Mouse (Mus musculus) left cerebral cortex, postnatal 36 days (tissue): ENCODE results near the gene Nab2. TPM values are rescaled to one million over a fixed set of nuclear protein-coding genes. Genes with fewer than 3 reads are reported as not detected.

Experiments
- DNase-seq, 2 experiments: peaks; one replicate each; pipeline ENCODE4 v3.0.0; 2021 to 2022; ENCODE audit warnings: low spot score in 2 of 2, mixed read lengths in 1 of 2
- intact Hi-C: fragments of 180-260 bp; cut with DNase I; formaldehyde crosslinking; loops from one replicate; pipeline ENCODE4 v1.15.1; 2025
- total RNA-seq, 2 experiments: library from RNA; stranded (reverse); gene quantifications; 2 replicates each; pipeline ENCODE4 v1.2.3; 2021

The Nab2 gene
- total RNA-seq, 2 experiments from 2014 or later = 39.7 to 40.5 TPM

DNA sequence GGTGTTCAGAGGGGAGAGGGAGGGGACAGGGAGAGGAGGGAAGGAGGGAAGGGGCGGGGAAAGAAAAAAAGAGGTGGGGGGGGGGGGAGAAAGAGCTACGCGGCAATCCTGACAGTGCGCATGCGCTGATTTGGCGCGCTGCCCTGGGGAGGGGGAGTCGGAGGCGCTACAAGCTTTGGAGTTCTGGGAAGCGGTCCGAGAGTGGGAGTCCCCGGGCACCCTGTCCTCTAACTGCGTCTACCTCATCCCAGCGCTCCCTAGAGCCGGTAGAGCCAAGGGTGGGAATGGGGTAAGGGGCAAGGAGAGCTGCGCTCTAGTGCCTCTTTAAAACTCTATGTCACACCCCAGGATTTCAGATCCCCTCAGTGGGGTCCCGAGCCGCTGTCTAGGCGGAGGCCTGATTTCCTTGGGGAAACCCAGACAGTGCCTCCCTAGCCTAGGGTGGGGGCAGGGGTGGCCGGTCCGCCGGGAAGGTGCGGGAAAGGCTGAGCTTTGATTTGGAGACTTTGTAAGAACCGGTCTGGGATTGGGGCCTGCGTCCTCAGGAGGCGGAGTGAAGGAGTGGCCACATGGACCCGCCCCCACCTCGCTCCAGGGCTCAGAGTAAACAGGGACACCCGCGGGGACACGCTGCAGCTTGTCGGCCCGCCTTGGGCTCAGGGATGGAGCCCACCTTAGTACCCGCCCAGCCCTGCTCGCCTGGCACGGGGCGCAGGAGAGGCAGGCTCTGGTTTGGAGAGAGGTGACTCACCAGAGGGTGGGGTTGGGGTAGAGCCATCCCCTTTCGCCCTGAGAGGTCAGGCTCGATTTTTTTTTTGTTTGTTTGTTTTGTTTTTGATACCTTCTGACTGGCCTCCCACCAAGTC, 46.9 kb downstream of the Nab2 start:
- peak; percentile 89 for DNase-seq
- intact Hi-C loops = loop anchor here (5.0 kb wide), 1 partner anchor 46 kb away; the partner anchor contains the start of genes Nab2 and Nemp1

DNA sequence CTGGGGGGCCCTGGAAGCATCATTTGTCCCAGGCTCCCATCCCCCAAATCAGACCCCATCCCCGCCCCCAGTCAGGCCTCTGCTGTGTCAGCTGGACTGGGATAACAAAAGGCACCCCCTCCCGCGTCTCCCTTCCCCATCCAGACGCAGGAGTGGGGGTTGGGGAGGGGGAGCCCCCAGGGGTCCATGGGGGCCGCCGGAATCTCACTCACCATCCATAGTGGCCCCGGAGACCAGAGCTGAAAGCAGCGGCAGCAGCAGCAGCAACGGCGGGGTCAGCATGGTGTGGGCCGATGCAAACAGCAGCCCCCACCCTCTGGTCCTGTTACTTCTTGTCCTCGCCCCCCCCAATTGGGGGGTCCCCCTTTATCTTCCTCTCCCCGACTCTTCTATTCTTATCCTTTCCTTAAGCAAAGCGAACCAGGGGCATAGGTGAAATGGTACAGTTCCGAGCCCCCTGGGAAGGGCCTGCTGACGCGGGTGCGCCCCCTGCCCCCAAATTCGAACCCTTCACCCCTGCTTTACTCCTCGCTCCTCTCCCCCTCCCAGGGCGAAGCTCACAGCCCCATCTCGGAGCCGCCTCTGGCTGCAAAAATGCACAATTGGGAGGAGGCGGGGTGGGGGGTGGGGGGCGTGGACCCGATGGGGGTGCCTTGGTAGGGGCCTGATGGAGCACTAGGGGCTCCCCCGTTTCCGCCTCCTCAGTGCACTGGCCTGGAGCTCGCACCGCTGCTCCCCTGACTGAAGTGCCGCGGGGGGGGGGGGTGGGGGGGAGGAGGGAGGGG, 47.8 kb downstream of the Nab2 start, which contains the start of gene Lrp1:
TSS of gene Lrp1 (minus strand) at position 743 of the 785 bp plus-strand sequence.
- DNase-seq = peak in 1 of 2 experiments; percentile 47
- intact Hi-C loops = loop anchor here (5.0 kb wide), 1 partner anchor 47 kb away; the partner anchor contains the start of genes Nab2 and Nemp1

DNA sequence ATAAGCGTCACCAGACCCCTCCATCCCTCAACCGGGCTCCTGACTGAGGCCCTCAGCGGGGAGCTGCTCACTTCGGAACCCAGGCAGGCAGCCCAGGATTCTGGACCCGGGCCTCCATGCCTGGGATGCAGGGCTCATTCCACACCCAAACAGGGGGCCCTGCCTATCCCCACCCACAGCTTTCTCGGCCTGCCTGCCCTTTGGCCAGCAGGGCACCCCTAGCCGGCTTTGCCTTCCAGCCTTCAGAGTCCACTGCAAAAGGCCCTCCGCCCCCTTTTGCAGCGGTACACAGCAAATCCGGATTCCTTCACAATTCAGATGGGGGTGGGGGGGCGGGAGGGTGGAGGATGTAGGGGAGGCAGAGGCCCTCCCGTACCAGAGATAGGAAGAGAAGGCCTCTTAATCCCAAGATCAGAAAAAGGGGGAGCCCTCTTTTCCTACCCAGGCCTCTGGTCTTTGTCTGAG, 48.4 kb downstream of the Nab2 start:
- intact Hi-C loops = loop anchor here (5.0 kb wide), 1 partner anchor 47 kb away; the partner anchor contains the start of genes Nab2 and Nemp1
- DNase-seq = peak in 1 of 2 experiments; percentile 48

DNA sequence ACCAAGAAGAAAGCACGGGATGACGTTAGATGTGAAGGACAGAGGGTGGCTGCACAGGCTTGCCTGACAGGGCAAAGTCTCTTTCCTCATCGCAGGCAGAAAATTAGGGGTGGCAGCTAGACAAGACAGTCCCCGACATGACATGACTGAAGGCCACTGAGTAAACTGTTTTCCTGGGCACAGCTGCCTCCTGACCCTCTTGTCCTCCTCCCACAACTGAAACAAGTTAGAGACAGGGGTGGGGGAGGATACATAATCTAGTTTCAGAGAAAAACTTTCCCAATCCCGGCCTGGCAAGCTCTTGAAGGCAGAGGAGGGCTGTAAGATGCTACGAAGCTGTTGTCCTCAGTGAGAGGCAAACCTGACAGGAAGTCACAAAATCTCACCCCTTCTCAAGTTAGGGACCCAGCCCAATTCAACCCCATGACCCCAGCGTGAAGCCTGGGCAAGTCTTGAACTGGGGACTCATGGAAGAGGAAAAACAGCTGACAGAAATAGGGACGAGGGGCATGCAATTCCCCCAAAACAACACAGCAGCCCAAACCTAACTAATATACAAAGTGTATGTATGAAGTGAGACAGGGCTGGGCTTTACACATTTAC, 49.1 kb downstream of the Nab2 start:
- DNase-seq = peak in 1 of 2 experiments; percentile 8
- intact Hi-C loops = no loop called here

DNA sequence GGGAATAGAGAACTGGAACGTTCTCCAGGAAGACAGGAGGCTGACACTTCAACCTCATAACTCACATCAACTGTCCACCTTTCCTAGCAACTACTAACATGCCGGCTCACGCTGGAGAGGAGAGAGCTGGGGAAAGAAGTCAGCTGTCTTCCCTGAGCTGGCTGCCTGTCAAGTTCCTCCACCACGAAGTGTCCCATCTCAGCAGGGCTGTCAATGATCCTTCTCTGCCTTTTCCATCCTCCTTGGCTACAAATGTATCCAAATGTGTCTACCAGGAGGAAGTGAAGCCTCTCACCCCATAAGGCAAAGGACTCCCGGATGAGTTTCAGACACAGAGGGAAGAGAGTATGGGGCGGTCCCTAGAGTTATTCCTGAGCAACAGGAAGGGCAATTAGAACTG, 50.2 kb downstream of the Nab2 start:
- DNase-seq = no peak
- intact Hi-C loops = no loop called here

DNA sequence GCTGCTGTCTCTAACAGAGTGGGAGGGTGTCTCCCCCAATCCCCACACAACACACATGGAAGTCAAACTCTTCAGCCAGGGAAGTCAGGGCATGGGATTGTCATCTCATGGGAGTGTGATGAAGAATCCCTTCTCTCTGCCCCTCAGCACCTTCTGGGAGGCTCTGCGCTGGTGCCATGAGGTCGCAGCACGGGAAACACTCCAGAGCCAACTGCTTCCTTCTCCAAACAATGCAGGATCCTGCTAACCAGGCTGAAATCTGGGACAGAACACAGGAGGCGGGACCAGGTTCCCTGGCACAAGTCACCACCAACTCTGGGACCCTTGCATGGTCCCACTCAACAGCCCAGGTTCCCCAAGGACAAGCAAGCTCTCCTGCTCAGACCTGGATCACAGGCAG, 51.1 kb downstream of the Nab2 start:
- no peak for DNase-seq
- intact Hi-C loops = no loop called here

DNA sequence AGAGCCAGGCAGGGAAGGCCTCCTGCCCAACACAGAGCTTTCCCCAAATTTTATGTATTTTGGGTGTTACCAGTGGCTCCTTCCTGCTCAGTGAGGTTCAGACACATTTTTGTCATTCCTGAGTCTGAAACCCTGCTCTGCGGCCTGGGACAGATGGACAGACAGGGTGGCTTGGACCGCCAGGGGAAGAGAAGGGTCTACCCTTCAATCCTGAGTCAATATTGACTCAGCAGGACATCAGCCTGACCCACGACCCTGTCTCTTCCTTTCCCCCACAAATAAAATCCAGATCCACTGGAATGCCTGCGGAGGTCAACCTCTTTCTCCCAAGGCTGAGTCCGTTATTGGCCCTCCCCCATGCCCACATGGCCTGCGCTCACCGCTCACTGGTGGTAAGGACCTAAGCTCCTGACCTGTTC, 52.1 kb downstream of the Nab2 start:
- no peak for DNase-seq
- intact Hi-C loops = no loop called here

DNA sequence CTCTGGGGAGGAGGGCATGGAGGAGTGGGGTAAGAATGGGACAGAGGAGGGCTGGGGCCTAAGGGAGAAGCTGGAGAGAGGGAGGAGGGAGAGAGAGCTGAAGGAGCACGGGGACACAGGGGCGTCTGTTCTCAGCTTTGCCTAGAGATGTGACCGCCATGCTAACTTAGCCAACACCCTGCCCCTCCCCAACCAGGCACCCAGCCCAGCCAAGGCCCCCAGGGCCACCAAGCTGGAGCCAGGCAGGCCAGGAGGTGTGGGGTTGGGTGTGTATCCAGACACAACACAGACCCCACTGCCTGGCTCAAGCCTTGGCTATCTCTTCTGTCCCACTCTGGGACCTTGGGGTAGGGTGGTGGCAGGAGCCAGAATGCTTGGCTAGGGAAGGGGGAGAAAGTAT, 52.8 kb downstream of the Nab2 start:
- intact Hi-C loops = loop anchor here (2.0 kb wide), 1 partner anchor 15 kb away; no protein-coding TSS in a partner anchor
- DNase-seq = no peak

DNA sequence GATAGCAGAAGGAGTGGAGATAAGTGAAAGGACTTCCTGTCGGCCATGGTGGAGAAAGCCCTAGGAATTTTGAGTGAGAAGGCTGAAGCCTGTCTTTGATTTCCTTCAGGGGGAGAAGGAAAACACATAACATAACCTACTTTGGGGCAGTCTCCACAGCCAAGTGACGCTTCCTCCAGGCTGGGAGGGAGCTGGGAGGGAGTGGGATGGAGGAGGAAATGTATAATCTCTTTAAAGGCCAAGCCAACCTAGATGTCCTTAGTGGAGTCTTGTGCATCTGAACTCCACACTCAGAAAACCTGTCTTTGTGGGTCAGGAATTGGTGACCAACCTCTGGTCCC, 53.4 kb downstream of the Nab2 start:
- intact Hi-C loops = loop anchor here (2.0 kb wide), 1 partner anchor 14 kb away; no protein-coding TSS in a partner anchor
- DNase-seq = no peak

DNA sequence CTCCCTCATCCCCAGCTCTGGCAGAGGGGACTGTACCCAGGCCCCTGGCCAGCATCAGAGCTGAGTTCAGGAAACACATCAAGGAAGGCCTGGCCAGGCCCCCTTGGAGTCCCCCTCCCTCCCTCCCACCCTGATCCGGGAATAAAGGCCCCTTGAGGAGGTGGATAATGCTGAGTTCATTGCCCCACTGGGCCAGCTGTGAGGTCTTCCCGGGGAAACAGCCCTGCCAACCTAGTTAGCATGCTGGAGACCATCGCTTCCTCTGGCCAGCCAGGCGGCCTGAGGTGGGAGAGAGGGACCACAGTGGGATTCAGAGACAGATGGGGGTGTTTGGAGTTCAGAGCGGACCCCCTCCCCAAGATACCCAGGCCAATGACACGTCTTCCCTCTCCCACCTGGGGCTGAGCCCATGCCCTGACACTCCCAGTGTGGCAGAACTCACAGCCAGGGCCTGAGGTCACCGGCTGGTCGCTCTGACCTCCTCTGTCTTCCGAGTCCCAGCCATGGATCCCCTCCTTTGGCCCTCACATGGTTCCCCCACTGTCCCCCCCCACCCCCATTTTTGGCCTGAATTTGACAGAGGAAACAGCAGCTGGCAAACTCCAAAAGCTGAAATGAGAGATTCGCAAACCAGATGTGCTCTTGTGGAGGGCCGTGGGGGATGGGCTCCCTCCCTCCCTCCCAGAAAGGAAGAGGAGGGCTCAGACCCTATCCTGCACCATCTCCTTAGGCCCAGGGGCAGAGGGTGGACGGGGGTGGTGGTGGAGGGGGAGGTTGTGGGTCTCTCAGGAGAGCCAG, 53.9 kb downstream of the Nab2 start:
- DNase-seq = no peak

DNA sequence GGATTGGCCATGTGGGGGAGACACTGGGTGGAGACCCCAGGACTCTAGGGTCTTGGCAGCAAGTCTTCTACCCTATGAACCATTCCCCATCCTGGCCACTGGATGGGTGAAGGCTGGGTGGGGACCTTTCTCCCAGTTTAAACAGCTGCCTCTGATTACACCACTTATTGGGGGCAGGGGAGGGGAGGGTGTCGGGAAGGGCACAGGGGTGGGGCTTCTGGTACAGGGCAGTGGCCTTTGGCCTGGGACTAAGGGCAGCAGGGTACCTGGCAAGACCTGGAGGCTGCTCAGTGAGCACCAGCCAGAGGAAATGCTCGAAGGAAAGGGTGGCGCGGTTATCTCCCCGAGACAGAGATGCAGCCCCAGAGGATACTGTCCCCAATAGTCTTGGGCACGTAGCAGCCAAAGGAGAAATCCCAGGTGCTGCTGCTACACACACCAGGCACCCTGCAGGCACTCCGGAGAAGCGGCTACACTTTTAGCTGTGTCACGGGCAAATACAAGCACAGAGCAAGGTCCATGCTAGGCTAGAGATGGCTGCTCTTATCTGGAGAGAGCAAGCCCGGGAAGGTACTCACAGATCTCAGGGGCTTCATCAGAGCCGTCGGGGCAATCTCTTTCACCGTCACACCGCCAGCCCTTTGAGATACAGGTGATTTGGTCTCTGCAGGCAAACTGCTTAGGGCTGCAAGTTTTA, 56.1 kb downstream of the Nab2 start:
- intact Hi-C loops = no loop called here
- no peak for DNase-seq

More for the DNA sequence above, 53.9 kb downstream of the Nab2 start:
- intact Hi-C loops = loop anchor here (2.0 kb wide), 1 partner anchor 14 kb away; no protein-coding TSS in a partner anchor

Other genes starting within 250 kb of the Nab2 start
- gene Stac3, start 166.9 kb downstream of the Nab2 start, total RNA-seq = 1 to 10 TPM; 1.7 to 2.9 TPM
- 1 to 10 TPM; 2.1 to 4.9 TPM for gene Ndufa4l2, start 153.6 kb downstream of the Nab2 start, total RNA-seq
- gene Shmt2, start 146.1 kb downstream of the Nab2 start, total RNA-seq = 10 to 100 TPM; 22.8 to 29.9 TPM
- 1 to 10 TPM; 6.0 to 7.6 TPM for gene Nxph4, start 134.0 kb downstream of the Nab2 start, total RNA-seq
- 100 to 1,000 TPM; 285 to 320 TPM for gene Lrp1, start 47.4 kb downstream of the Nab2 start, total RNA-seq
- gene Stat6, start 25.6 kb downstream of the Nab2 start, total RNA-seq = 10 to 100 TPM in 1 of 2 experiments, 1 to 10 TPM in 1; 9.0 to 12.7 TPM
- gene Nemp1, start 1.7 kb downstream of the Nab2 start, total RNA-seq = 1 to 10 TPM; 3.5 to 3.9 TPM
- under 1 TPM; 0.49 to 0.59 TPM for gene Myo1a, start 36.6 kb upstream of the Nab2 start, total RNA-seq
- gene Tac2, start 55.9 kb upstream of the Nab2 start, total RNA-seq = 10 to 100 TPM; 15.5 to 17.5 TPM
- gene Zbtb39, start 71.0 kb upstream of the Nab2 start, total RNA-seq = 1 to 10 TPM; 8.8 to 9.6 TPM
- gene Gpr182, start 83.2 kb upstream of the Nab2 start, total RNA-seq = 1 to 10 TPM; 1.5 to 1.6 TPM
- under 1 TPM; 0.15 to 0.36 TPM for gene Rdh1, start 91.2 kb upstream of the Nab2 start, total RNA-seq
- under 1 TPM; 0.57 to 0.66 TPM for gene Rdh16f1, start 91.2 kb upstream of the Nab2 start, total RNA-seq
- not detected for gene Rdh9, start 107.8 kb upstream of the Nab2 start, total RNA-seq
- gene Rdh16, start 132.6 kb upstream of the Nab2 start, total RNA-seq = under 1 TPM; 0.16 to 0.20 TPM
- gene Rdh19, start 181.4 kb upstream of the Nab2 start, total RNA-seq = not detected
- gene Rdh16f2, start 197.9 kb upstream of the Nab2 start, total RNA-seq = not detected
- gene Rdh7, start 220.2 kb upstream of the Nab2 start, total RNA-seq = not detected
- gene Sdr9c7, start 229.9 kb upstream of the Nab2 start, total RNA-seq = not detected